Mouse (Mus musculus) heart, postnatal 0 days (tissue): ENCODE data around the gene Nf2. TPM values are rescaled to one million over a fixed set of nuclear protein-coding genes. Genes with fewer than 3 reads are reported as not detected.

Experiments
- ATAC-seq: fragments of 200-750 bp; cut with Nextera tagmentation; 2 replicates; pipeline ENCODE4 v1.8.0; 2017; ENCODE audit warnings: low read depth, moderate number of reproducible peaks, moderate library complexity; ENCODE audit not compliant: insufficient read depth
- DNase-seq: peaks from one replicate; pipeline ENCODE4 v3.0.0-alpha.2; 2016; ENCODE audit warnings: low spot score
- H3K27ac ChIP-seq: fragments of 300-500 bp; sonication (generic); 2 replicates; pipeline ENCODE4 v1.5.1; 2014; ENCODE audit warnings: low read depth, mild to moderate bottlenecking
- H3K27me3 ChIP-seq: fragments of 300-500 bp; sonication (generic); 2 replicates; pipeline ENCODE4 v1.6.1; 2014; ENCODE audit warnings: low read length, mixed read lengths; ENCODE audit not compliant: control insufficient read depth, insufficient read depth
- H3K36me3 ChIP-seq: fragments of 300-500 bp; sonication (generic); replicated peaks from 2 replicates; pipeline ENCODE4 v1.6.1; 2014; ENCODE audit warnings: low read length, mixed read lengths; ENCODE audit not compliant: control insufficient read depth, insufficient read depth
- H3K4me1 ChIP-seq: fragments of 300-500 bp; sonication (generic); 2 replicates; pipeline ENCODE4 v1.6.1; 2014; ENCODE audit warnings: antibody characterized with exemption; ENCODE audit not compliant: control insufficient read depth, insufficient read depth
- H3K4me2 ChIP-seq: fragments of 300-500 bp; sonication (generic); 2 replicates; pipeline ENCODE4 v1.6.1; 2014; ENCODE audit warnings: low read depth, mild to moderate bottlenecking, low read length, moderate library complexity
- H3K4me3 ChIP-seq: fragments of 300-500 bp; sonication (generic); 2 replicates; pipeline ENCODE4 v1.5.1; 2014; ENCODE audit warnings: low read depth, low read length
- H3K9ac ChIP-seq: fragments of 300-500 bp; sonication (generic); replicated peaks from 2 replicates; pipeline ENCODE4 v1.6.1; 2014; ENCODE audit warnings: low read depth, low read length, mixed read lengths
- H3K9me3 ChIP-seq: fragments of 300-500 bp; sonication (generic); replicated peaks from 2 replicates; pipeline ENCODE4 v1.6.1; 2016; ENCODE audit warnings: low read length; ENCODE audit not compliant: control insufficient read depth
- CTCF ChIP-seq: IDR thresholded peaks from 2 replicates; pipeline ENCODE4 v1.5.1; 2016; ENCODE audit warnings: antibody characterized with exemption, control low read depth, low read depth
- EP300 ChIP-seq: IDR thresholded peaks from 2 replicates; pipeline ENCODE4 v1.6.1; 2016; ENCODE audit warnings: antibody characterized with exemption, low read depth
- WGBS: fragments of 180-500 bp; shearing (Covaris S2); extraction: QIAGEN DNeasy Blood & Tissue Kit; methylation state at CpG from one replicate; pipeline ENCODE4 v1.1.7; 2014; 5-methylcytosine and 5-hydroxymethylcytosine counted together
- polyA plus RNA-seq: library from polyadenylated mRNA; unstranded; fragments of >200 nt; fragmentation: Nextera tagmentation; extraction: Ambion mirVana; gene quantifications from 2 replicates; pipeline ENCODE4 v1.2.1, GENCODE M21; 2015
- total RNA-seq: library from RNA; depleted of rRNA; stranded (reverse); fragments of >200 nt; gene quantifications from 2 replicates; pipeline ENCODE4 v1.2.3, GENCODE M21; 2014; ENCODE audit warnings: low replicate concordance

Nf2 gene
- total and polyA plus RNA-seq, 2 experiments from 2014 or later = 36.7 to 56.3 TPM

- Histone ChIP-seq H3K27me3 (no peaks in the 10 kb centered on the region), H3K4me1 (peaks cover 10% of the 10 kb centered on the region; the same call in 1 of the 2 replicates), H3K4me2 (no peak overlapping the region), H3K9me3 (no peaks in the 10 kb centered on the region), H3K36me3 (no peaks in the 10 kb centered on the region), H3K4me3 (no peak overlapping the region), H3K27ac (no peak overlapping the region), H3K9ac (no peak overlapping the region)
- DNase-seq = no peak
- WGBS = 93% methylated on average over 2 of the region's 2 CpGs
- TF ChIP-seq CTCF = no peak
- TF ChIP-seq EP300 = no peak
- no peak for ATAC-seq
Observed at GRCm38 (mm10) chr11:4850404-4850803, 1.1 kb upstream of the Nf2 start.

DNA sequence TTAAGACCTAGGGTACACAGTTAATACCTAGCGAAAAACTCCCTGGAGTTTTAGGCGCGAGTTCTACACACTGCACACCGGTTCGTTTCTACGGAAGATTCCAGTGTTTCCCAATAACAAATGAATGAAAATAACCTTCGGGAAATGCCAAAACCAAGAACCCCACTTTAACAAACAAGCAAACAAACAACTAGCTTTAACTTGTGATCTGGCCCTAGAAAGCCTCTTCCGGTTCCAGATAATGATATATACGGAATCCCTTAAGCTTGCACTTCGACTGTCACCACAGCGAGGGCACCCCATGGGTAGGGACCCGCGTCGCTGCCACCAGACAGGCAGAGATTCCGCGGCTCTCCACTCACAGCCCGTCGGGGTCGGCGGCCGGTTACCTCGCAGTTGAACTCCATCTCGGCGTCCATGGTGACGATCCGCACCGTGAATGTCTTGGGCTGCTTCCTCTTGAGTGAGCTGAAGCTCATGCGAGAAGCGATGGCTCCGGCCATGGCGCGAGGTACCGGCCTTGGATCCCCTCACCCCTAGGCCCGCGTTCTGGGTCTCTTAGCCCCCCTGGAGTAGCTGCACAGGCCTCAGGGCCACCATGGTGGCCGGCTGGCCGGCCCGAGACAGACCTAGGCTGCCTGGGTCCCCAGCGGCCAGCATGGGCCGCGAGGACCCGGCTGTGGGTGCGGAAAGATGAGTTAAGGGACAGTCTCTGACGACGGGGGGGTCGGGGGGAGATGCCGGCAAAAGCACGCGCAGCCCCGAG lies 670 bp downstream of the Nf2 start:
- TF ChIP-seq CTCF (no peak), EP300 (no peak)
- DNase-seq = peak; percentile 58
- Histone ChIP-seq H3K4me2 (peak overlapping the region; percentile 82), H3K4me3 (peak overlapping the region; percentile 81), H3K36me3 (no peaks in the 10 kb centered on the region), H3K27me3 (no peaks in the 10 kb centered on the region), H3K9me3 (no peaks in the 10 kb centered on the region), H3K4me1 (peaks cover 10% of the 10 kb centered on the region; the same call in 1 of the 2 replicates), H3K27ac (peak overlapping the region; percentile 83), H3K9ac (peak overlapping the region; percentile 93)
- WGBS = 2% methylated on average over 50 of the region's 50 CpGs
- peak; percentile 33 for ATAC-seq

GRCm38 (mm10) chr11:4840942-4841526 lies 8.3 kb downstream of the Nf2 start:
- H3K27me3 ChIP-seq = no peaks in the 10 kb centered on the region
- ATAC-seq (no peak), DNase-seq (no peak)
- H3K4me1 ChIP-seq = no peaks in the 10 kb centered on the region
- no peak overlapping the region for H3K9ac ChIP-seq
- H3K4me2 ChIP-seq = no peak overlapping the region
- no peaks in the 10 kb centered on the region for H3K36me3 ChIP-seq
- H3K4me3 ChIP-seq = no peak overlapping the region
- TF ChIP-seq EP300 (no peak), CTCF (no peak)
- WGBS = 74% methylated on average over 3 of the region's 3 CpGs
- H3K27ac ChIP-seq = no peak overlapping the region
- no peaks in the 10 kb centered on the region for H3K9me3 ChIP-seq

- ATAC-seq (no peak), DNase-seq (no peak)
- Histone ChIP-seq H3K4me1 (no peaks in the 10 kb centered on the region), H3K27me3 (no peaks in the 10 kb centered on the region), H3K4me2 (no peak overlapping the region), H3K9me3 (no peaks in the 10 kb centered on the region), H3K9ac (no peak overlapping the region), H3K4me3 (no peak overlapping the region), H3K27ac (no peak overlapping the region), H3K36me3 (no peaks in the 10 kb centered on the region)
- 83% methylated on average over 1 of the region's 1 CpGs for WGBS
- TF ChIP-seq CTCF (no peak), EP300 (no peak)
Observed at GRCm38 (mm10) chr11:4838235-4838634, 11.1 kb downstream of the Nf2 start.

GRCm38 (mm10) chr11:4837342-4837741 lies 12.0 kb downstream of the Nf2 start:
- TF ChIP-seq EP300 (no peak), CTCF (no peak)
- WGBS = 56% methylated on average over 5 of the region's 5 CpGs

More at GRCm38 (mm10) chr11:4837342-4837741, 12.0 kb downstream of the Nf2 start:
- DNase-seq (no peak), ATAC-seq (no peak)
- Histone ChIP-seq H3K9ac (no peak overlapping the region), H3K4me1 (no peaks in the 10 kb centered on the region), H3K27me3 (no peaks in the 10 kb centered on the region), H3K4me2 (no peak overlapping the region), H3K9me3 (no peaks in the 10 kb centered on the region), H3K4me3 (no peak overlapping the region), H3K36me3 (no peaks in the 10 kb centered on the region), H3K27ac (no peak overlapping the region)
